Mouse (Mus musculus) cerebellum, adult 2 months (tissue): ENCODE measurements around the gene Apopt1.

ENCODE experiments used
- CTCF ChIP-seq: fragments of 200-500 bp; IDR thresholded peaks from 2 replicates; pipeline ENCODE4 v1.5.1; 2011; ENCODE audit warnings: low read depth, mild to moderate bottlenecking, control low read depth, low read length, moderate library complexity, borderline replicate concordance; ENCODE audit not compliant: insufficient read depth
- POLR2A ChIP-seq: fragments of 200-500 bp; IDR thresholded peaks from 2 replicates; pipeline ENCODE4 v1.6.1; 2011; ENCODE audit warnings: low read length, control low read depth, borderline replicate concordance; ENCODE audit not compliant: insufficient read depth

- no peak for TF ChIP-seq POLR2A
- no peak for TF ChIP-seq CTCF
These were observed 47.8 kb upstream of the Apopt1 start for GRCm38 (mm10) chr12:111665041-111665880.
